Mouse (Mus musculus) inflammation-experienced regulatory T-cells (primary cell): ENCODE data around the gene Fndc3b. TPM values are rescaled to one million over a fixed set of nuclear protein-coding genes. Genes with fewer than 3 reads are reported as not detected.

ENCODE experiments used
- polyA plus RNA-seq, 2 experiments: library from polyadenylated mRNA; unstranded; fragments of 100-300 nt; shearing (Covaris generic); gene quantifications; one replicate each; pipeline ENCODE4 v1.2.1; 2017

Fndc3b gene
- polyA plus RNA-seq = 1 to 10 TPM; 1.5 to 2.7 TPM

DNA sequence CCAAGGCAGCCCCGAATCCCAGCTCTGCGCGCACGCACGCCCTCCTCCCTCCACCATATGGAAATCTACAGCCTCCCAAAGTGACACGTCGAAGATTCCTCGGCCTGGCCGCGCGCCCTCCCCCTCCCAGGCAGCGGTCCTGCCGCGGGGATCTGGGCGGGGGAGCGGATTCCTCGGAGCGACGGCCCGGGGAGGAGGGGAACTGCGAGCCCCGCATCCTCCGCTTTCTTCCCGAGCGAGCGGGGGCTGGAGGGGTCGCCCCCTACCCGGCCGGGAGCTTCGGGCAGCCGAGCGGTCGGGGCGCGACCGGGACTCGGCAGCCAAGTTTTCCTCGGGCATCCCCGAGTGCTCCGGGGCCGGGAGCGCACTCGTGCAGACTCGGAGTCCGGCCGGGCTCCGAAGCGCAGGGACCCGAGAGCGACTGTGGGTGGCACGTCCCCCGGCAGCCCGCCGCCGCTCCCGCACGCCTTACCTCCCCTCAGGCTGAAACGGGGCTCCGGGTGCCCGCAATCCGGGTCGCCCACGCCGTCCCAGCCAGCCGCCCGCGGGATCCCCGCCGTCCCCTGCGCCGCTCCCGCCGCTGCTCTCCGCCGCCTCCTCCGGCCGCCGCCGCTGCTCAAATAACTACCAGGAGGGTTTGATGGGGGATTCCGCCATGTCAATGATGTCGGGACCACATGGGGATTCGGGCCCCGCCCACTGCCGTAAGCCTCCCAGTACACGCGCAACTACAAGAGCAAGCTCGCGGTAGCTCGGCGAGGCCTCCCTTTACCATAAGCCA lies at the start of gene Fndc3b:
TSS of gene Fndc3b (minus strand) at position 660 of the 781 bp plus-strand sequence.

DNA sequence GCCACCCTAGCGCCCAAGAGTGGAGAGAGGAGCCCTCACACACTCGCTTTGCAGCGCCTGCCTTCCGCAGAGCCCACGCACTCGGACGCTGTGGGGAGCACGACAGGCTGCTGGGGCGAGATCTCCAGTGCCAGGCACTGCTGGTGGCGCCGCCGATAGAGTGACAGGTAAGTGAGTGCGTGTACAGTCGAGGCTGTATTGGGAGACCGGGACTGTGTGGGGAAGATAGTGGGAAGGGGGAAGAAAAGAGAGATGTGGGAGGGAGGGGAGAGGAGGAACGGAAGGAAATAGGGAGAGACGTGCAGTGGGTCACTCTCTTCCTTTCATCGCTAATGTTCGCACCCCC lies 339.9 kb downstream of the Fndc3b start, which contains the start of gene Ghsr:
TSS of gene Ghsr (plus strand) at position 76 of the 346 bp plus-strand sequence.

Other genes with a start within 250 kb of the Fndc3b start
- gene Tmem212, start 185.1 kb upstream of the Fndc3b start, polyA plus RNA-seq = not detected
- 1 to 10 TPM; 2.3 to 2.6 TPM for gene Pld1, start 227.4 kb upstream of the Fndc3b start, polyA plus RNA-seq